In genomic region chr12:12812873-12813272, GRCm38 (mm10) we compare ENCODE assay signal across 10 mouse cellular contexts.
DNase-seq lines count a peak whose midpoint lies in the region; ATAC-seq and TF ChIP-seq lines count a peak whose summit lies in the region.
"Had no signal": no experiment of that assay in that cellular context is flagged by ENCODE, and none has a peak within 500 bp of the region (broad histone marks: within the 10 kb centered on the region; RNA-seq: fewer than 3 reads in every experiment).

No protein-coding gene starts in this region.

- ATAC-seq in midbrain, embryonic 11.5 days (ENCODE audit: low FRiP score): peak; percentile 81

- no peaks in the 10 kb centered on the region for H3K9me3 ChIP-seq in E14TG2a.4 (ENCODE audit: low read length)
- no peaks in the 10 kb centered on the region for H3K9me3 ChIP-seq in ES-Bruce4 (replicated peaks; ENCODE audit: control insufficient read depth, insufficient read depth, low read length, poor library complexity, severe bottlenecking)
- no peaks in the 10 kb centered on the region for H3K9me3 ChIP-seq in midbrain, embryonic 11.5 days (ENCODE audit: control insufficient read depth, low read length)

- 32% methylated on average over 6 of the region's 6 CpGs for WGBS in midbrain, embryonic 11.5 days

- no peak for TF ChIP-seq CTCF in E14TG2a.4 (conservative IDR thresholded peaks at IDR 0.05; ENCODE audit: low read length)
- TF ChIP-seq CTCF in ES-Bruce4 (IDR thresholded peaks at IDR 0.05; ENCODE audit: low read depth, low read length): no peak

- H3K4me2 ChIP-seq in midbrain, embryonic 11.5 days: no peak overlapping the region

- TF ChIP-seq POLR2A in ES-Bruce4 (IDR thresholded peaks at IDR 0.05; ENCODE audit: insufficient read depth, low read length): no peak

- peak; percentile 46 for DNase-seq in forelimb bud, embryonic 11.5 days (ENCODE audit: low read depth, low spot score)
- peak; percentile 87 for DNase-seq in midbrain, embryonic 11.5 days (ENCODE audit: low spot score, missing footprints)
- no peak for DNase-seq in gastrocnemius, postnatal 25 days
- no peak for DNase-seq in kidney, postnatal 36 days
- no peak for DNase-seq in layer of hippocampus, adult 9-10 months (ENCODE audit: low spot score)
- DNase-seq: heart, adult 11 months; layer of hippocampus, postnatal 36 days had no signal

- H3K36me3 ChIP-seq in E14TG2a.4 (ENCODE audit: insufficient read depth, low read length): no peaks in the 10 kb centered on the region
- H3K36me3 ChIP-seq in ES-Bruce4 (ENCODE audit: control insufficient read depth, insufficient read depth, low read length, poor library complexity, severe bottlenecking): no peaks in the 10 kb centered on the region
- no peaks in the 10 kb centered on the region for H3K36me3 ChIP-seq in midbrain, embryonic 11.5 days (ENCODE audit: control insufficient read depth, insufficient read depth, low read length)

- H3K9ac ChIP-seq in ES-Bruce4 (ENCODE audit: low read depth, poor library complexity, severe bottlenecking): no peak overlapping the region
- no peak overlapping the region for H3K9ac ChIP-seq in midbrain, embryonic 11.5 days (ENCODE audit: low read length)
- H3K9ac ChIP-seq: liver, embryonic 14.5 days had no signal

- H3K4me3 ChIP-seq in E14TG2a.4 (replicated peaks; ENCODE audit: low read length) (peak overlapping the region; percentile 17; the same call in 1 of the 2 replicates), ES-Bruce4 (ENCODE audit: low read depth, low read length) (no peak overlapping the region)
- H3K4me3 ChIP-seq in midbrain, embryonic 11.5 days (ENCODE audit: low read depth, low read length): no peak overlapping the region

- TF ChIP-seq EP300 in ES-Bruce4 (IDR thresholded peaks at IDR 0.05; ENCODE audit: insufficient read depth, low read depth, low read length): peak; percentile 92

- H3K27ac ChIP-seq in ES-Bruce4 (ENCODE audit: insufficient read depth, low read length): no peak overlapping the region
- H3K27ac ChIP-seq in midbrain, embryonic 11.5 days (ENCODE audit: low read depth, low read length): peak overlapping the region; percentile 42
- H3K27ac ChIP-seq: liver, embryonic 14.5 days had no signal

- no peaks in the 10 kb centered on the region for H3K27me3 ChIP-seq in E14TG2a.4 (ENCODE audit: insufficient read depth, low read length)
- no peaks in the 10 kb centered on the region for H3K27me3 ChIP-seq in ES-Bruce4 (ENCODE audit: control insufficient read depth, insufficient read depth, low read length, poor library complexity, severe bottlenecking)
- no peaks in the 10 kb centered on the region for H3K27me3 ChIP-seq in midbrain, embryonic 11.5 days (ENCODE audit: control insufficient read depth, insufficient read depth, low read length)

- H3K4me1 ChIP-seq in E14TG2a.4 (replicated peaks; ENCODE audit: low read depth, low read length): peaks cover 87% of the 10 kb centered on the region
- H3K4me1 ChIP-seq in ES-Bruce4 (ENCODE audit: control insufficient read depth, insufficient read depth, low read length): peaks cover 4% of the 10 kb centered on the region
- H3K4me1 ChIP-seq in midbrain, embryonic 11.5 days (ENCODE audit: control insufficient read depth, insufficient read depth, low read length): peaks cover 26% of the 10 kb centered on the region

Comparison
In these comparisons a context has a peak if more than half of its experiments do, and no peak if none do; other contexts are left out.
1. DNase-seq: peak in forelimb bud, embryonic 11.5 days (single experiment) and midbrain, embryonic 11.5 days (single experiment); none in gastrocnemius, postnatal 25 days (single experiment), kidney, postnatal 36 days (0 of 2) and layer of hippocampus, adult 9-10 months (single experiment).